Mouse (Mus musculus): ENCODE measurements around the gene Eral1. TPM values are rescaled to one million over a fixed set of nuclear protein-coding genes. Genes with fewer than 3 reads are reported as not detected.

Eral1 gene
- total and polyA plus RNA-seq, 2 experiments from 2014 or later = 26.1 to 30.7 TPM

GRCm38 (mm10) chr11:78074666-78075065, 5.5 kb downstream of the Eral1 start:
- no peaks in the 10 kb centered on the region for H3K27me3 ChIP-seq (ENCODE audit: insufficient read depth, low read length)
- H3K36me3 ChIP-seq (ENCODE audit: insufficient read depth, low read length) = peaks cover 43% of the 10 kb centered on the region
- no peak overlapping the region for H3K4me2 ChIP-seq (ENCODE audit: low read depth, low read length, poor library complexity, severe bottlenecking)
- DNase-seq (ENCODE audit: low spot score) = no peak
- H3K4me1 ChIP-seq (ENCODE audit: insufficient read depth, low read length) = no peaks in the 10 kb centered on the region
- no peaks in the 10 kb centered on the region for H3K9me3 ChIP-seq (ENCODE audit: low read length)
- WGBS = 87% methylated on average over 4 of the region's 4 CpGs
- no peak for TF ChIP-seq CTCF (IDR thresholded peaks at IDR 0.05)
- ATAC-seq (ENCODE audit: low FRiP score) = no peak
- H3K4me3 ChIP-seq (ENCODE audit: low read depth, low read length) = no peak overlapping the region
- H3K9ac ChIP-seq (replicated peaks; ENCODE audit: low read length, poor library complexity, severe bottlenecking) = no peak overlapping the region
- H3K27ac ChIP-seq (ENCODE audit: low read depth, low read length) = no peak overlapping the region

GRCm38 (mm10) chr11:78074277-78074652, 5.9 kb downstream of the Eral1 start:
- DNase-seq (ENCODE audit: low spot score) = no peak
- TF ChIP-seq CTCF (IDR thresholded peaks at IDR 0.05) = no peak
- H3K27me3 ChIP-seq (ENCODE audit: insufficient read depth, low read length) = no peaks in the 10 kb centered on the region
- no peak overlapping the region for H3K4me2 ChIP-seq (ENCODE audit: low read depth, low read length, poor library complexity, severe bottlenecking)
- H3K36me3 ChIP-seq (ENCODE audit: insufficient read depth, low read length) = peaks cover 43% of the 10 kb centered on the region
- 97% methylated on average over 2 of the region's 2 CpGs for WGBS
- no peaks in the 10 kb centered on the region for H3K9me3 ChIP-seq (ENCODE audit: low read length)
- H3K4me3 ChIP-seq (ENCODE audit: low read depth, low read length) = no peak overlapping the region
- H3K4me1 ChIP-seq (ENCODE audit: insufficient read depth, low read length) = no peaks in the 10 kb centered on the region
- H3K9ac ChIP-seq (replicated peaks; ENCODE audit: low read length, poor library complexity, severe bottlenecking) = no peak overlapping the region
- no peak for ATAC-seq (ENCODE audit: low FRiP score)
- no peak overlapping the region for H3K27ac ChIP-seq (ENCODE audit: low read depth, low read length)

GRCm38 (mm10) chr11:78073577-78074276, 6.5 kb downstream of the Eral1 start:
- no peak for TF ChIP-seq CTCF (IDR thresholded peaks at IDR 0.05)
- H3K4me2 ChIP-seq (ENCODE audit: low read depth, low read length, poor library complexity, severe bottlenecking) = no peak overlapping the region
- no peak for ATAC-seq (ENCODE audit: low FRiP score)
- no peaks in the 10 kb centered on the region for H3K27me3 ChIP-seq (ENCODE audit: insufficient read depth, low read length)
- H3K4me3 ChIP-seq (ENCODE audit: low read depth, low read length) = no peak overlapping the region
- H3K9ac ChIP-seq (replicated peaks; ENCODE audit: low read length, poor library complexity, severe bottlenecking) = no peak overlapping the region
- 95% methylated on average over 9 of the region's 9 CpGs for WGBS
- H3K9me3 ChIP-seq (ENCODE audit: low read length) = no peaks in the 10 kb centered on the region
- peaks cover 43% of the 10 kb centered on the region for H3K36me3 ChIP-seq (ENCODE audit: insufficient read depth, low read length)
- no peak overlapping the region for H3K27ac ChIP-seq (ENCODE audit: low read depth, low read length)
- DNase-seq (ENCODE audit: low spot score) = no peak
- no peaks in the 10 kb centered on the region for H3K4me1 ChIP-seq (ENCODE audit: insufficient read depth, low read length)

GRCm38 (mm10) chr11:78072425-78073130, 7.6 kb downstream of the Eral1 start:
- no peak overlapping the region for H3K9ac ChIP-seq (replicated peaks; ENCODE audit: low read length, poor library complexity, severe bottlenecking)
- WGBS = 28% methylated on average over 6 of the region's 6 CpGs
- TF ChIP-seq CTCF (IDR thresholded peaks at IDR 0.05) = no peak
- ATAC-seq (ENCODE audit: low FRiP score) = no peak
- no peaks in the 10 kb centered on the region for H3K9me3 ChIP-seq (ENCODE audit: low read length)
- no peaks in the 10 kb centered on the region for H3K4me1 ChIP-seq (ENCODE audit: insufficient read depth, low read length)
- no peaks in the 10 kb centered on the region for H3K27me3 ChIP-seq (ENCODE audit: insufficient read depth, low read length)
- DNase-seq (ENCODE audit: low spot score) = no peak
- H3K4me3 ChIP-seq (ENCODE audit: low read depth, low read length) = no peak overlapping the region
- H3K4me2 ChIP-seq (ENCODE audit: low read depth, low read length, poor library complexity, severe bottlenecking) = no peak overlapping the region
- no peak overlapping the region for H3K27ac ChIP-seq (ENCODE audit: low read depth, low read length)
- H3K36me3 ChIP-seq (ENCODE audit: insufficient read depth, low read length) = peaks cover 41% of the 10 kb centered on the region

- Histone ChIP-seq H3K9me3 (ENCODE audit: low read length) (no peaks in the 10 kb centered on the region), H3K4me2 (ENCODE audit: low read depth, low read length, poor library complexity, severe bottlenecking) (no peak overlapping the region), H3K27me3 (ENCODE audit: insufficient read depth, low read length) (no peaks in the 10 kb centered on the region), H3K36me3 (ENCODE audit: insufficient read depth, low read length) (peaks cover 37% of the 10 kb centered on the region), H3K4me3 (ENCODE audit: low read depth, low read length) (no peak overlapping the region), H3K27ac (ENCODE audit: low read depth, low read length) (no peak overlapping the region), H3K4me1 (ENCODE audit: insufficient read depth, low read length) (no peaks in the 10 kb centered on the region), H3K9ac (replicated peaks; ENCODE audit: low read length, poor library complexity, severe bottlenecking) (no peak overlapping the region)
- no peak for TF ChIP-seq CTCF (IDR thresholded peaks at IDR 0.05)
- 86% methylated on average over 5 of the region's 5 CpGs for WGBS
- DNase-seq (ENCODE audit: low spot score) (no peak), ATAC-seq (ENCODE audit: low FRiP score) (no peak)
Observed at GRCm38 (mm10) chr11:78071938-78072337, 8.2 kb downstream of the Eral1 start.

- no peak overlapping the region for H3K4me2 ChIP-seq (ENCODE audit: low read depth, low read length, poor library complexity, severe bottlenecking)
- WGBS = 88% methylated on average over 6 of the region's 6 CpGs
- H3K4me3 ChIP-seq (ENCODE audit: low read depth, low read length) = no peak overlapping the region
- ATAC-seq (ENCODE audit: low FRiP score) (no peak), DNase-seq (ENCODE audit: low spot score) (no peak)
- no peaks in the 10 kb centered on the region for H3K9me3 ChIP-seq (ENCODE audit: low read length)
- H3K9ac ChIP-seq (replicated peaks; ENCODE audit: low read length, poor library complexity, severe bottlenecking) = no peak overlapping the region
- H3K27ac ChIP-seq (ENCODE audit: low read depth, low read length) = no peak overlapping the region
- peaks cover 23% of the 10 kb centered on the region for H3K36me3 ChIP-seq (ENCODE audit: insufficient read depth, low read length)
- TF ChIP-seq CTCF (IDR thresholded peaks at IDR 0.05) = no peak
- H3K27me3 ChIP-seq (ENCODE audit: insufficient read depth, low read length) = no peaks in the 10 kb centered on the region
- H3K4me1 ChIP-seq (ENCODE audit: insufficient read depth, low read length) = no peaks in the 10 kb centered on the region
Observed at GRCm38 (mm10) chr11:78069646-78070045, 10.5 kb downstream of the Eral1 start.

Data from midbrain, postnatal 0 days (tissue).